Mouse (Mus musculus) ES-Bruce4 (cell line): ENCODE results near the gene Shank2.

Experiments used
- CTCF ChIP-seq: IDR thresholded peaks from one replicate; pipeline ENCODE4 v1.8.1; 2011; ENCODE audit warnings: low read depth, low read length
- EP300 ChIP-seq: IDR thresholded peaks from 2 replicates; pipeline ENCODE4 v1.6.1; 2011; ENCODE audit warnings: low read depth, low read length; ENCODE audit not compliant: insufficient read depth

DNA sequence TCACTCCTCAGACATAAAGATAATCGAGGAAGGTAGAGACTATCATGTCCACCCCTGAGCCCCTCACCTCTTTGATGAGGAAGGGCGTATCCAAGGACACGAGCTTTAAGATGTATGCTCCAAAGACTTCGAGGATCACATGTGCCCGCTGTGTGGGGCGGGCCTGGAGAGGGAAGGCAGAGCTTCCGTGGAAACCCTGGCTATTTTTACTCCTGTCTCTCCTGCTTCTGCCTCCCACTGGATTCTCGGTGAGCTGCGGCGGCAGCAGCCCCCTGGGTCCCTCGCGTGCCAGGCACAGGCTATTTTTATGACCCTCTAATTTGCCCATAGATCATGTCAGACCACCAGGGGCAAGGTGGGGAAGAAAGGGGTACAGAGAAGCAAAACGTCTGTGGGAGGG, 235.1 kb downstream of the Shank2 start:
- no peak for TF ChIP-seq EP300
- no peak for TF ChIP-seq CTCF
